Mouse (Mus musculus): Measurements from ENCODE around the gene Usp7. TPM values are rescaled to one million over a fixed set of nuclear protein-coding genes. Genes with fewer than 3 reads are reported as not detected.
"Not testable (repeated sequence)": the region's sequence is repeated elsewhere in the genome, so short reads cannot be mapped to it uniquely, and the experiment has no call there.

Gene Usp7
- total RNA-seq, 2 experiments from 2014 or later: 44.2 to 52.5 TPM

GRCm38 (mm10) chr16:8761005-8761404 lies 31.1 kb downstream of the Usp7 start:
- no peak for DNase-seq (ENCODE audit: low spot score)
- intact Hi-C loops (cut with DNase I): no loop called here

- intact Hi-C loops (cut with DNase I): no loop called here
- no peak for DNase-seq (ENCODE audit: low spot score)
Measured at GRCm38 (mm10) chr16:8758979-8759378, 33.1 kb downstream of the Usp7 start.

GRCm38 (mm10) chr16:8758193-8758592 lies 33.9 kb downstream of the Usp7 start:
- intact Hi-C loops (cut with DNase I): no loop called here
- no peak for DNase-seq (ENCODE audit: low spot score)

- intact Hi-C loops (cut with DNase I); DNase-seq (ENCODE audit: low spot score): not testable (repeated sequence)
Measured at GRCm38 (mm10) chr16:8757586-8757985, 34.5 kb downstream of the Usp7 start.

GRCm38 (mm10) chr16:8752334-8752733 lies 39.8 kb downstream of the Usp7 start:
- intact Hi-C loops (cut with DNase I): no loop called here
- DNase-seq (ENCODE audit: low spot score): no peak

- DNase-seq (ENCODE audit: low spot score): no peak
- intact Hi-C loops (cut with DNase I): no loop called here
Measured at GRCm38 (mm10) chr16:8751555-8752235, 40.4 kb downstream of the Usp7 start.

- intact Hi-C loops (cut with DNase I): no loop called here
- DNase-seq (ENCODE audit: low spot score): no peak
Measured at GRCm38 (mm10) chr16:8748904-8749303, 43.2 kb downstream of the Usp7 start.

- no peak for DNase-seq (ENCODE audit: low spot score)
- intact Hi-C loops (cut with DNase I): no loop called here
Measured at GRCm38 (mm10) chr16:8748175-8748846, 43.8 kb downstream of the Usp7 start.

GRCm38 (mm10) chr16:8747772-8748171 lies 44.3 kb downstream of the Usp7 start:
- intact Hi-C loops (cut with DNase I): no loop called here
- DNase-seq (ENCODE audit: low spot score): no peak

- intact Hi-C loops (cut with DNase I): no loop called here
- no peak for DNase-seq (ENCODE audit: low spot score)
Measured at GRCm38 (mm10) chr16:8746509-8746908, 45.6 kb downstream of the Usp7 start.

GRCm38 (mm10) chr16:8745751-8746150 lies 46.4 kb downstream of the Usp7 start:
- intact Hi-C loops (cut with DNase I): no loop called here
- DNase-seq (ENCODE audit: low spot score): no peak

- intact Hi-C loops (cut with DNase I): no loop called here
Measured at GRCm38 (mm10) chr16:8743989-8744388, 48.1 kb downstream of the Usp7 start.

GRCm38 (mm10) chr16:8741697-8742096 lies 50.4 kb downstream of the Usp7 start:
- intact Hi-C loops (cut with DNase I): no loop called here
- DNase-seq (ENCODE audit: low spot score): no peak

More at GRCm38 (mm10) chr16:8743989-8744388, 48.1 kb downstream of the Usp7 start:
- no peak for DNase-seq (ENCODE audit: low spot score)

GRCm38 (mm10) chr16:8741110-8741509 lies 51.0 kb downstream of the Usp7 start:
- no peak for DNase-seq (ENCODE audit: low spot score)

GRCm38 (mm10) chr16:8738542-8739514 lies 53.3 kb downstream of the Usp7 start:
- DNase-seq (ENCODE audit: low spot score): peak; percentile 80
- intact Hi-C loops (cut with DNase I): loop anchor here (5.0 kb wide), 1 partner anchor 52 kb away; no protein-coding TSS in a partner anchor

More at GRCm38 (mm10) chr16:8741110-8741509, 51.0 kb downstream of the Usp7 start:
- intact Hi-C loops (cut with DNase I): no loop called here

GRCm38 (mm10) chr16:8737666-8738541 lies 54.2 kb downstream of the Usp7 start:
- DNase-seq (ENCODE audit: low spot score): peak; percentile 13
- intact Hi-C loops (cut with DNase I): loop anchor here (2.0 to 5.0 kb wide), 2 partner anchors 51 to 91 kb away; no protein-coding TSS in a partner anchor

- intact Hi-C loops (cut with DNase I): loop anchor here (2.0 to 5.0 kb wide), 2 partner anchors 50 to 91 kb away; no protein-coding TSS in a partner anchor
- DNase-seq (ENCODE audit: low spot score): no peak
Measured at GRCm38 (mm10) chr16:8737341-8737665, 54.8 kb downstream of the Usp7 start.

GRCm38 (mm10) chr16:8736757-8737156 lies 55.4 kb downstream of the Usp7 start:
- DNase-seq (ENCODE audit: low spot score): no peak
- intact Hi-C loops (cut with DNase I): loop anchor here (2.0 to 5.0 kb wide), 2 partner anchors 49 to 92 kb away; no protein-coding TSS in a partner anchor

GRCm38 (mm10) chr16:8736032-8736431 lies 56.1 kb downstream of the Usp7 start:
- no peak for DNase-seq (ENCODE audit: low spot score)
- intact Hi-C loops (cut with DNase I): loop anchor here (2.0 to 5.0 kb wide), 2 partner anchors 49 to 93 kb away; no protein-coding TSS in a partner anchor
